Comparison of ENCODE assay signal across 21 mouse cellular contexts in the genomic region with DNA sequence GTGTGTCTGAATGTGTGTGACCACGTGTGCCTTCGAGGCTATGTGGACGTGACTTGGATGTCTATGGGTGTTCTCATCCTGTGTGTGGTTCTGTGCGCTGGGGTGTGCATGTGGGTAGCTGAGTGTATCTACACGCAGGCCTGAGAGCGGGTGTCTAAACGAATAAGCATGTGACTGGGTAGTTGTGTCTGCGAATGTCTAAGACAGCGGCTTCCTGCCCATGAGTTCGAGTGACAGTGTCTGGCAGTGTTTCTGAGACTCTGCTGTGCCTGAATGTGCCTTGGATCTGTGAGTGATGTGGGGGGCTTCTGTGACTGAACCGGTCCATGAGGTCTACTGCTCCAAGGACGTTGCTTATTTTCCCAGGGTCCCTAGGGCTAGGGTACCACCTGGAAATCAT. TPM values are rescaled to one million over a fixed set of nuclear protein-coding genes. Genes with fewer than 3 reads are reported as not detected.
A peak's percentile ranks its signal among the peaks of the same experiment; 100 is the strongest.
DNase-seq lines count a peak whose midpoint lies in the region; ATAC-seq lines count a peak whose summit lies in the region.
"Had no signal": no experiment of that assay in that cellular context is flagged by ENCODE, and none has a peak within 500 bp of the region (broad histone marks: within the 10 kb centered on the region; RNA-seq: fewer than 3 reads in every experiment).

No protein-coding gene starts in this region.

- no peaks in the 10 kb centered on the region for H3K36me3 ChIP-seq in midbrain, embryonic 11.5 days (ENCODE audit: control insufficient read depth, insufficient read depth, low read length)
- H3K36me3 ChIP-seq in midbrain, embryonic 15.5 days (replicated peaks) = no peaks in the 10 kb centered on the region
- no peaks in the 10 kb centered on the region for H3K36me3 ChIP-seq in hindbrain, embryonic 12.5 days
- H3K36me3 ChIP-seq: intestine, embryonic 15.5 days; limb, embryonic 12.5 days; liver, embryonic 13.5 days had no signal

- 2% methylated on average over 12 of the region's 12 CpGs for WGBS in midbrain, embryonic 11.5 days
- under 1% methylated on average over 12 of the region's 12 CpGs for WGBS in midbrain, embryonic 15.5 days
- WGBS in hindbrain, embryonic 12.5 days = under 1% methylated on average over 12 of the region's 12 CpGs

- no peak overlapping the region for H3K9ac ChIP-seq in midbrain, embryonic 11.5 days (ENCODE audit: low read length)
- no peak overlapping the region for H3K9ac ChIP-seq in midbrain, embryonic 15.5 days
- no peak overlapping the region for H3K9ac ChIP-seq in hindbrain, embryonic 12.5 days
- H3K9ac ChIP-seq: intestine, embryonic 15.5 days; limb, embryonic 12.5 days; liver, embryonic 13.5 days had no signal

- H3K9me3 ChIP-seq in midbrain, embryonic 11.5 days (ENCODE audit: control insufficient read depth, low read length) = no peaks in the 10 kb centered on the region
- no peaks in the 10 kb centered on the region for H3K9me3 ChIP-seq in midbrain, embryonic 15.5 days
- H3K9me3 ChIP-seq in hindbrain, embryonic 12.5 days (replicated peaks) = no peaks in the 10 kb centered on the region
- H3K9me3 ChIP-seq: intestine, embryonic 15.5 days; limb, embryonic 12.5 days; liver, embryonic 13.5 days had no signal

- no peak for ATAC-seq in midbrain, embryonic 11.5 days (ENCODE audit: low FRiP score)
- no peak for ATAC-seq in midbrain, embryonic 15.5 days (replicated peaks)
- no peak for ATAC-seq in hindbrain, embryonic 12.5 days (ENCODE audit: low FRiP score)
- ATAC-seq: intestine, embryonic 15.5 days had no signal

- DNase-seq in midbrain, embryonic 11.5 days (ENCODE audit: low spot score, missing footprints) = peak; percentile 93
- DNase-seq in neural tube, embryonic 10.5 days (ENCODE audit: extremely low spot score, low spot score) = peak; percentile 49
- DNase-seq in kidney, adult 9 months = no peak
- no peak for DNase-seq in kidney, postnatal 25 days
- DNase-seq in thymus, postnatal 0 days (ENCODE audit: low spot score) = no peak
- DNase-seq: cerebellum, adult 9-11 months; gastrocnemius, postnatal 10 days; heart, postnatal 10 days; liver, embryonic 13.5 days; thymus, adult 2 months had no signal

- H3K27ac ChIP-seq in midbrain, embryonic 11.5 days (ENCODE audit: low read depth, low read length) = no peak overlapping the region
- no peak overlapping the region for H3K27ac ChIP-seq in midbrain, embryonic 15.5 days
- H3K27ac ChIP-seq in hindbrain, embryonic 12.5 days = peak overlapping the region; percentile 64
- H3K27ac ChIP-seq: intestine, embryonic 15.5 days; layer of hippocampus, adult 2 months; left cerebral cortex, adult 2 months; limb, embryonic 12.5 days; liver, embryonic 13.5 days had no signal

- H3K4me3 ChIP-seq in midbrain, embryonic 11.5 days (ENCODE audit: low read depth, low read length) = no peak overlapping the region
- no peak overlapping the region for H3K4me3 ChIP-seq in midbrain, embryonic 15.5 days
- H3K4me3 ChIP-seq in hindbrain, embryonic 12.5 days = peak overlapping the region; percentile 2
- H3K4me3 ChIP-seq: erythroblast, embryonic 14.5 days; intestine, embryonic 15.5 days; layer of hippocampus, adult 2 months; left cerebral cortex, adult 2 months; limb, embryonic 12.5 days; liver, embryonic 13.5 days had no signal

- no peak overlapping the region for H3K4me2 ChIP-seq in midbrain, embryonic 11.5 days
- no peak overlapping the region for H3K4me2 ChIP-seq in midbrain, embryonic 15.5 days
- no peak overlapping the region for H3K4me2 ChIP-seq in hindbrain, embryonic 12.5 days (replicated peaks)
- H3K4me2 ChIP-seq: intestine, embryonic 15.5 days; limb, embryonic 12.5 days; liver, embryonic 13.5 days had no signal

- 0 out of 2 replicates have a peak, but pooled peaks cover 6% of the 10 kb centered on the region for H3K4me1 ChIP-seq in midbrain, embryonic 11.5 days (ENCODE audit: control insufficient read depth, insufficient read depth, low read length)
- peaks cover 16% of the 10 kb centered on the region for H3K4me1 ChIP-seq in midbrain, embryonic 15.5 days
- H3K4me1 ChIP-seq in hindbrain, embryonic 12.5 days = peaks cover 26% of the 10 kb centered on the region; the same call in 1 of the 2 replicates

- peaks cover 94% of the 10 kb centered on the region for H3K27me3 ChIP-seq in midbrain, embryonic 11.5 days (ENCODE audit: control insufficient read depth, insufficient read depth, low read length)
- H3K27me3 ChIP-seq in midbrain, embryonic 15.5 days (replicated peaks) = peaks cover 87% of the 10 kb centered on the region
- peaks cover 90% of the 10 kb centered on the region for H3K27me3 ChIP-seq in hindbrain, embryonic 12.5 days

RNA-seq across cellular contexts. Expression of a gene that starts 10.5 kb away (rescaled TPM):
- not detected in 2 replicates for polyA plus RNA-seq in midbrain, embryonic 11.5 days (2014; fragmentation: Nextera tagmentation; extraction: Ambion mirVana)
- 0.06 and 0.09 TPM in 2 replicates for polyA plus RNA-seq in midbrain, embryonic 15.5 days (2015; fragmentation: Nextera tagmentation; extraction: Ambion mirVana)
- polyA plus RNA-seq in hindbrain, embryonic 12.5 days (2016; fragmentation: Nextera tagmentation; extraction: Ambion mirVana) = 10.8 and 18.8 TPM in 2 replicates
- polyA plus RNA-seq in thymus, postnatal 0 days (2015; fragmentation: Nextera tagmentation; extraction: Ambion mirVana) = not detected in 2 replicates
- polyA plus RNA-seq: erythroblast, embryonic 14.5 days; frontal cortex, adult 2 months; kidney, embryonic 16.5 days; liver, embryonic 13.5 days; lung, embryonic 16.5 days; stomach, embryonic 14.5 days; thymus, adult 2 months had no signal

Comparison
In these comparisons a context has a peak if more than half of its experiments do, and no peak if none do; other contexts are left out.
1. DNase-seq: peak in midbrain, embryonic 11.5 days (single experiment) and neural tube, embryonic 10.5 days (single experiment); none in kidney, adult 9 months (single experiment), kidney, postnatal 25 days (0 of 2) and thymus, postnatal 0 days (single experiment).
2. RNA of a gene that starts 10.5 kb away (polyA plus RNA-seq): 10.8 to 18.8 TPM in hindbrain, embryonic 12.5 days; 0.06 to 0.09 TPM in midbrain, embryonic 15.5 days, not detected in midbrain, embryonic 11.5 days and not detected in thymus, postnatal 0 days; every median in the first group is over 10 times any median in the second.